Mouse (Mus musculus) gastrocnemius, adult 18-20 months (tissue): ENCODE measurements around the gene Defb5. TPM values are rescaled to one million over a fixed set of nuclear protein-coding genes. Genes with fewer than 3 reads are reported as not detected.
"Not testable (repeated sequence)": the region's sequence is repeated elsewhere in the genome, so short reads cannot be mapped to it uniquely, and the experiment has no call there.

Experiments used
- DNase-seq: peaks from one replicate; pipeline ENCODE4 v3.0.0; 2021; ENCODE audit warnings: low spot score
- long read RNA-seq, 2 experiments: library from polyadenylated mRNA; stranded (forward); transcript quantifications; one replicate each; pipeline ENCODE4 v2.0.0; 2021
- total RNA-seq, 2 experiments: library from RNA; stranded (reverse); gene quantifications; 2 replicates each; pipeline ENCODE4 v1.2.3; 2021

The Defb5 gene
- not detected for total RNA-seq
- long read RNA-seq, experiment 1, result 0 reads
- long read RNA-seq, experiment 2, result 0 reads

GRCm38 (mm10) chr8:19247280-19247679 lies at the start of gene Defb5:
Defb5 (plus strand) TSS chr8:19247580.
- DNase-seq, result no peak

GRCm38 (mm10) chr8:19225161-19225560 lies 22.2 kb upstream of the Defb5 start, which contains the start of gene Defb6:
Defb6 (plus strand) TSS chr8:19225478.
- DNase-seq, result no peak

GRCm38 (mm10) chr8:19238101-19238500 lies 9.3 kb upstream of the Defb5 start:
- DNase-seq, result no peak

- DNase-seq, result no peak
Measured at GRCm38 (mm10) chr8:19239616-19240015, 7.8 kb upstream of the Defb5 start, which contains the start of gene Defb46. Defb46 (plus strand) TSS chr8:19239916.

- DNase-seq, result no peak
Measured at GRCm38 (mm10) chr8:19258136-19258535, 10.8 kb downstream of the Defb5 start.

- no peak for DNase-seq
Measured at GRCm38 (mm10) chr8:19259667-19260066, 12.3 kb downstream of the Defb5 start.

GRCm38 (mm10) chr8:19293060-19293459 lies 45.7 kb downstream of the Defb5 start, which contains the start of gene Defb3:
Defb3 (plus strand) TSS chr8:19293360.
- DNase-seq, result not testable (repeated sequence)

GRCm38 (mm10) chr8:19298361-19298760 lies 51.0 kb downstream of the Defb5 start:
- DNase-seq, result not testable (repeated sequence)

Other genes with a start within 250 kb of the Defb5 start
- gene Defb38, start 221.0 kb upstream of the Defb5 start, total RNA-seq, result not detected
- not detected for gene Defb39, start 182.8 kb upstream of the Defb5 start, total RNA-seq
- not detected for gene Defb12, start 132.7 kb upstream of the Defb5 start, total RNA-seq
- gene Defb34, start 123.8 kb upstream of the Defb5 start, total RNA-seq, result not detected
- gene Gm45826, start 106.8 kb upstream of the Defb5 start, total RNA-seq, result not detected
- gene Defb14, start 53.2 kb upstream of the Defb5 start, total RNA-seq, result not detected
- not detected for gene Defb4, start 48.9 kb upstream of the Defb5 start, total RNA-seq
- gene Defb6, start 22.1 kb upstream of the Defb5 start, total RNA-seq, result not detected
- gene Defb46, start 7.7 kb upstream of the Defb5 start, total RNA-seq, result not detected
- gene Defb3, start 45.8 kb downstream of the Defb5 start, total RNA-seq, result not detected
- gene Defb8, start 200.0 kb downstream of the Defb5 start, total RNA-seq, result not detected
- gene Defb7, start 247.5 kb downstream of the Defb5 start, total RNA-seq, result not detected